Mouse (Mus musculus): ENCODE data around the gene Olfr545. TPM values are rescaled to one million over a fixed set of nuclear protein-coding genes. Genes with fewer than 3 reads are reported as not detected.

The Olfr545 gene
- polyA plus RNA-seq, 1 experiment from 2014 or later = not detected

DNA sequence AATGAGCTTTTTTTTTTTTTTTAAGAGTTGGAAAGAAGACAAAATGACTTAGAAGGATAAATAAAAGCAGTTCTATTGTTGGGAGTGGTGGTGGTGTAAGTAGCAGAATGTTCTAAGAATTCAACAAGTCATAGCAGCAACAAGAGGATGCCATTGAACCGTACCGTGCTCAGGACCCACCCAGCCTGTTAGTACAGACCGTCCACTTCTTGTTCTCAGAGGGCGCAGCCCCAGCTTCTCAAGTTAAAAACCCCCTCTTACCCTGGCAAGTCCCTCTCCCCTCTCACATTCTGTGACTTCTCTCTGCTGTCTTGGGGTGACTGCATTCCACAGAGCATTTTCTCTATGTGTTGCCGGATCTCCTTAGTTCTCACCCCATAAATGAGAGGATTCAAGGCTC lies 22.8 kb downstream of the Olfr545 start:
- Histone ChIP-seq H3K9me3 (no peaks in the 10 kb centered on the region), H3K9ac (no peak overlapping the region), H3K4me2 (replicated peaks) (no peak overlapping the region), H3K4me3 (no peak overlapping the region), H3K36me3 (no peaks in the 10 kb centered on the region), H3K27me3 (no peaks in the 10 kb centered on the region), H3K4me1 (no peaks in the 10 kb centered on the region), H3K27ac (no peak overlapping the region)
- no peak for ATAC-seq (ENCODE audit: low FRiP score, low read depth)
- 94% methylated on average over 5 of the region's 5 CpGs for WGBS

DNA sequence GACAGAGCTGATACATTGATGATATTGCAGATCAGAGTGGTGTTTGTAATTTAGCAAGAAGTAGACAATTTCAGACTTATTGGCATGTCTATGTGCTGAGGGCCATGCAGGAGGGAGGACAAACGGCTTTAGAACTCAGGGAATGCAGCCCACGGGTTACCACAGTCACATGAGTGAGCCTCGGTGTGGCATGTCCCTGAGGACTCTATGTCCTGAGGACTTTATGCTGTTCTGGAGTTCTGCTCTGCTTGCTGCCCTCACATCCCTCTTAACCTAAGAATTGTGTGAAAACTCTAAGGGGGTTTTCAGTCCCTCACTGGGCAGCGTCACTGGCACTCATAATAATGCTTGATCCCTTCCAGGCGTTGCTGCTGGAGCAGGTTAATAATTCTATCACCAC lies 26.7 kb downstream of the Olfr545 start:
- Histone ChIP-seq H3K9ac (no peak overlapping the region), H3K27ac (no peak overlapping the region), H3K4me3 (no peak overlapping the region), H3K4me2 (replicated peaks) (no peak overlapping the region), H3K27me3 (no peaks in the 10 kb centered on the region), H3K9me3 (no peaks in the 10 kb centered on the region), H3K4me1 (no peaks in the 10 kb centered on the region), H3K36me3 (peaks cover 30% of the 10 kb centered on the region)
- WGBS = 43% methylated on average over 5 of the region's 5 CpGs
- ATAC-seq (ENCODE audit: low FRiP score, low read depth) = no peak

DNA sequence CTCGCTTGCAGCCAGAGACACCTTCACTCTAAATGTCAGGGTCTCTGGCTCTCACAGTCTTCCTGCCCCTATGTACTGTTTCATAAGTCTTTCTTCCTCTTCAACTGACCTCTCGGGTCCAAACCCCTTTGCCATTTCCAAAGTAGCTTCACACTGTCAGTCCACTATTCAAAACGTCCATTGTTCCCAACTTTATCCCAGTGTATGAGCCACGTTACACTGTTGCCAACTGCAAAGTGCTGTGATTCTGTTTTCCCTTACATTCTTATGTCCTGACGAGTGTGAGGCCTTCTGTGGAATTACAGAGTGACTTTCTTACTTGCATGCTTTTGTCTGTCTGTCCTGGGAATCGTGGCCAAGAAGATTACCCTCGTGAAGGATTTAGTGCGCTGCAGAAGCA lies 31.8 kb downstream of the Olfr545 start:
- no peak overlapping the region for H3K27ac ChIP-seq
- no peaks in the 10 kb centered on the region for H3K27me3 ChIP-seq
- H3K9ac ChIP-seq = no peak overlapping the region
- H3K4me1 ChIP-seq = no peaks in the 10 kb centered on the region
- 88% methylated on average over 8 of the region's 8 CpGs for WGBS
- no peak overlapping the region for H3K4me3 ChIP-seq
- H3K4me2 ChIP-seq (replicated peaks) = no peak overlapping the region
- ATAC-seq (ENCODE audit: low FRiP score, low read depth) = no peak
- no peaks in the 10 kb centered on the region for H3K9me3 ChIP-seq
- H3K36me3 ChIP-seq = peaks cover 78% of the 10 kb centered on the region

GRCm38 (mm10) chr7:102458618-102459380 lies 40.6 kb downstream of the Olfr545 start:
- ATAC-seq (ENCODE audit: low FRiP score, low read depth) = no peak
- Histone ChIP-seq H3K9ac (no peak overlapping the region), H3K4me1 (no peaks in the 10 kb centered on the region), H3K27ac (no peak overlapping the region), H3K27me3 (no peaks in the 10 kb centered on the region), H3K36me3 (peaks cover 90% of the 10 kb centered on the region), H3K4me2 (replicated peaks) (no peak overlapping the region), H3K4me3 (no peak overlapping the region), H3K9me3 (no peaks in the 10 kb centered on the region)
- 86% methylated on average over 5 of the region's 5 CpGs for WGBS

DNA sequence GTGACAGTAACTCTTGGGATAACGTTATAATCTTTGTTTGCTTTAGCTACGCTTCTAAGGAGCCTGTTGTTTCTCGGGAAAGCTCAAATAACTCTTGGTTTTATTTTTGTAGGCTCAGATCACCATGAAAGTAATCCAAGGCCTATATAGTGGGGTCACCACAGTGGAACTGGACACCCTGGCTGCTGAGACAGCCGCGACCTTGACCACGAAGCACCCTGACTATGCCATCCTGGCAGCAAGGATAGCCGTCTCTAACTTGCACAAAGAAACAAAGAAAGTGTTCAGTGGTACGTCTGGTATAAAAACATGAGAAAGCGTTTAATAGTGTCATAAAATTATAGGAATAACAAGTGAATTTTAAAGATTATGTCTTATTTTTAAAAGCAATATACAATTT lies 52.9 kb downstream of the Olfr545 start:
- 89% methylated on average over 9 of the region's 9 CpGs for WGBS

DNA sequence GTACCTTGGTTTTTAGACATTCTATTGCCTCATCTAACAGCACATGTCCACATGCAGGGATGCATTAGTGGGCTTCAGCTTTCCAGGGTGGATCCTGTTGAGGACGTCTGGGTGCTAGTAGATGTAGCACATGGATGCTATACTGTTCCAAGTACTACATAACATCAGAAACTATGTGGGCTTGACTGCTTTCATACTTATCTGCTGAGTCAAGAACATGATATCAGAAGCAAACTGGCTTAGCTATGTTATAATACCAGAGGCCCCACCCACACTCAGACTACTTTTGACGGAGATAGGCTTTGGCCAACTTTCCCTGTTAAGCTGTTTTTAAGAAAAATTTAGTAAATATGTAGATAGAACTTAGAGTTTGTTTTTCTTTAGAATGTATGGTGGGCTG lies 55.1 kb downstream of the Olfr545 start:
- Histone ChIP-seq H3K36me3 (peaks cover 43% of the 10 kb centered on the region), H3K4me3 (no peak overlapping the region), H3K27me3 (0 out of 2 replicates have a peak, but pooled peaks cover 2% of the 10 kb centered on the region), H3K4me1 (peaks cover 19% of the 10 kb centered on the region), H3K9me3 (no peaks in the 10 kb centered on the region), H3K27ac (no peak overlapping the region), H3K9ac (no peak overlapping the region), H3K4me2 (replicated peaks) (0 out of 2 replicates have a peak overlapping the region, but pooled peaks have one; percentile 7)
- WGBS = 81% methylated on average over 2 of the region's 2 CpGs
- ATAC-seq (ENCODE audit: low FRiP score, low read depth) = no peak

More for the DNA sequence above, 52.9 kb downstream of the Olfr545 start:
- Histone ChIP-seq H3K4me2 (replicated peaks) (no peak overlapping the region), H3K4me3 (no peak overlapping the region), H3K9me3 (no peaks in the 10 kb centered on the region), H3K9ac (no peak overlapping the region), H3K36me3 (peaks cover 62% of the 10 kb centered on the region), H3K27ac (no peak overlapping the region), H3K27me3 (no peaks in the 10 kb centered on the region), H3K4me1 (peaks cover 19% of the 10 kb centered on the region)
- ATAC-seq (ENCODE audit: low FRiP score, low read depth) = no peak

DNA sequence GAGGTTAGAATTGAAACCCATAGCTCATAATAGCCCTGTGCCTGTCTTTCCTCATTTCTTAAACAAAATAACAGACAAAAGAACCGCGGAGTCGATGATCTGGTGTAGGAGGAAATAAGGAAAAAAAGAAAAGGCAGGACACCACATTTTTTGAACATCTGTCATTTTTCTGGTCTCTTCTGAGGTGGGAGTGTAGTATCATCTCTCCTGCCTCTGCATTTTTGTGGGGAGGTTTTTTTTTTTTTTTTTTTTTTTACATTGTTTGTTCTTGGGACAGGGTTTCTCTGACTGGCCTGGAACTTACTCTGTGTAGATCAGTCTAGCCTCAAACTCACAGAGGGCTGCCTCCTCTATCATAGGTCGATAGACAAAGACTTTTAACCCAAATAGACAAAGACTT lies 56.9 kb downstream of the Olfr545 start:
- Histone ChIP-seq H3K9ac (peak overlapping the region; percentile 89), H3K36me3 (peaks cover 28% of the 10 kb centered on the region), H3K27me3 (peaks cover 9% of the 10 kb centered on the region; the same call in 1 of the 2 replicates), H3K9me3 (no peaks in the 10 kb centered on the region), H3K4me3 (peak overlapping the region; percentile 83), H3K4me1 (peaks cover 19% of the 10 kb centered on the region), H3K4me2 (replicated peaks) (peak overlapping the region; percentile 74), H3K27ac (0 out of 2 replicates have a peak overlapping the region, but pooled peaks have one; percentile 85)
- WGBS = 4% methylated on average over 4 of the region's 4 CpGs
- no peak for ATAC-seq (ENCODE audit: low FRiP score, low read depth)

GRCm38 (mm10) chr7:102441657-102442391 lies 57.5 kb downstream of the Olfr545 start, which contains the start of gene Rrm1:
Rrm1 (plus strand) TSS chr7:102441695.
- peaks cover 14% of the 10 kb centered on the region; the same call in 1 of the 2 replicates for H3K27me3 ChIP-seq
- peak; percentile 98 for ATAC-seq (ENCODE audit: low FRiP score, low read depth)

More at GRCm38 (mm10) chr7:102441657-102442391, 57.5 kb downstream of the Olfr545 start, which contains the start of gene Rrm1:
- H3K36me3 ChIP-seq = peaks cover 23% of the 10 kb centered on the region
- no peaks in the 10 kb centered on the region for H3K9me3 ChIP-seq
- H3K4me1 ChIP-seq = peaks cover 19% of the 10 kb centered on the region
- peak within 1 kb of the TSS; percentile 85 for H3K27ac ChIP-seq
- WGBS = under 1% methylated on average over 56 of the region's 56 CpGs
- H3K4me3 ChIP-seq = peak within 1 kb of the TSS; percentile 83
- peak within 1 kb of the TSS; percentile 74 for H3K4me2 ChIP-seq (replicated peaks)
- H3K9ac ChIP-seq = peak within 1 kb of the TSS; percentile 89

Other genes starting within 250 kb of the Olfr545 start
- 56.7 and 57.8 TPM in 2 replicates for gene Rhog, start 243.5 kb downstream of the Olfr545 start, polyA plus RNA-seq (2015; fragmentation: Nextera tagmentation; extraction: Ambion mirVana)
- gene Stim1, start 231.8 kb downstream of the Olfr545 start, polyA plus RNA-seq (2015; fragmentation: Nextera tagmentation; extraction: Ambion mirVana) = 23.7 and 25.2 TPM in 2 replicates
- gene Rrm1, start 57.9 kb downstream of the Olfr545 start, polyA plus RNA-seq (2015; fragmentation: Nextera tagmentation; extraction: Ambion mirVana) = 151 and 154 TPM in 2 replicates
- gene Olfr543, start 17.9 kb downstream of the Olfr545 start, polyA plus RNA-seq (2015; fragmentation: Nextera tagmentation; extraction: Ambion mirVana) = 0.45 TPM in 1 of 2 replicates, not detected in the other
- 0.11 and 0.13 TPM in 2 replicates for gene Olfr544, start 11.3 kb downstream of the Olfr545 start, polyA plus RNA-seq (2015; fragmentation: Nextera tagmentation; extraction: Ambion mirVana)
- gene Olfr547, start 35.2 kb upstream of the Olfr545 start, polyA plus RNA-seq (2015; fragmentation: Nextera tagmentation; extraction: Ambion mirVana) = not detected in 2 replicates
- not detected in 2 replicates for gene Olfr548-ps1, start 41.3 kb upstream of the Olfr545 start, polyA plus RNA-seq (2015; fragmentation: Nextera tagmentation; extraction: Ambion mirVana)
- not detected in 2 replicates for gene Olfr549, start 50.3 kb upstream of the Olfr545 start, polyA plus RNA-seq (2015; fragmentation: Nextera tagmentation; extraction: Ambion mirVana)
- gene Trim21, start 65.9 kb upstream of the Olfr545 start, polyA plus RNA-seq (2015; fragmentation: Nextera tagmentation; extraction: Ambion mirVana) = 0.23 and 0.52 TPM in 2 replicates
- gene Olfr550, start 71.9 kb upstream of the Olfr545 start, polyA plus RNA-seq (2015; fragmentation: Nextera tagmentation; extraction: Ambion mirVana) = not detected in 2 replicates
- gene Olfr551, start 92.3 kb upstream of the Olfr545 start, polyA plus RNA-seq (2015; fragmentation: Nextera tagmentation; extraction: Ambion mirVana) = not detected in 2 replicates
- gene Olfr552, start 98.2 kb upstream of the Olfr545 start, polyA plus RNA-seq (2015; fragmentation: Nextera tagmentation; extraction: Ambion mirVana) = not detected in 2 replicates
- gene Olfr553, start 118.6 kb upstream of the Olfr545 start, polyA plus RNA-seq (2015; fragmentation: Nextera tagmentation; extraction: Ambion mirVana) = not detected in 2 replicates
- gene Olfr554, start 138.9 kb upstream of the Olfr545 start, polyA plus RNA-seq (2015; fragmentation: Nextera tagmentation; extraction: Ambion mirVana) = not detected in 2 replicates
- not detected in 2 replicates for gene Olfr555, start 159.2 kb upstream of the Olfr545 start, polyA plus RNA-seq (2015; fragmentation: Nextera tagmentation; extraction: Ambion mirVana)
- gene Olfr556, start 165.3 kb upstream of the Olfr545 start, polyA plus RNA-seq (2015; fragmentation: Nextera tagmentation; extraction: Ambion mirVana) = not detected in 2 replicates
- 17.0 and 19.9 TPM in 2 replicates for gene Trim68, start 187.8 kb upstream of the Olfr545 start, polyA plus RNA-seq (2015; fragmentation: Nextera tagmentation; extraction: Ambion mirVana)
- not detected in 2 replicates for gene Olfr557, start 196.3 kb upstream of the Olfr545 start, polyA plus RNA-seq (2015; fragmentation: Nextera tagmentation; extraction: Ambion mirVana)
- 0.10 and 0.17 TPM in 2 replicates for gene Olfr558, start 202.6 kb upstream of the Olfr545 start, polyA plus RNA-seq (2015; fragmentation: Nextera tagmentation; extraction: Ambion mirVana)
- gene Olfr33, start 219.5 kb upstream of the Olfr545 start, polyA plus RNA-seq (2015; fragmentation: Nextera tagmentation; extraction: Ambion mirVana) = not detected in 2 replicates
- not detected in 2 replicates for gene Olfr559, start 227.9 kb upstream of the Olfr545 start, polyA plus RNA-seq (2015; fragmentation: Nextera tagmentation; extraction: Ambion mirVana)